Mouse (Mus musculus) frontal cortex, postnatal 14 days (tissue): ENCODE measurements around the gene Osbpl3.
A peak's percentile ranks its signal among the peaks of the same experiment; 100 is the strongest.

Experiments used
- DNase-seq, 2 experiments: peaks; one replicate each; pipeline ENCODE4 v3.0.0; 2022; ENCODE audit warnings: low spot score in 2 of 2

Osbpl3 gene

GRCm38 (mm10) chr6:50371501-50372086, 84.4 kb downstream of the Osbpl3 start:
- no peak for DNase-seq

- no peak for DNase-seq
Measured at GRCm38 (mm10) chr6:50368502-50369292, 87.3 kb downstream of the Osbpl3 start.

- DNase-seq: no peak
Measured at GRCm38 (mm10) chr6:50367836-50368235, 88.2 kb downstream of the Osbpl3 start.

- peak in 1 of 2 experiments; percentile 45 for DNase-seq
Measured at GRCm38 (mm10) chr6:50366724-50367123, 89.3 kb downstream of the Osbpl3 start.

GRCm38 (mm10) chr6:50366319-50366718, 89.7 kb downstream of the Osbpl3 start:
- no peak for DNase-seq

GRCm38 (mm10) chr6:50364364-50364763, 91.6 kb downstream of the Osbpl3 start:
- DNase-seq: no peak

GRCm38 (mm10) chr6:50363385-50363784, 92.6 kb downstream of the Osbpl3 start:
- no peak for DNase-seq

- no peak for DNase-seq
Measured at GRCm38 (mm10) chr6:50362704-50363261, 93.2 kb downstream of the Osbpl3 start.

- no peak for DNase-seq
Measured at GRCm38 (mm10) chr6:50362196-50362595, 93.8 kb downstream of the Osbpl3 start.

- DNase-seq: peak; percentile 55
Measured at GRCm38 (mm10) chr6:50358104-50358679, 97.8 kb downstream of the Osbpl3 start.

- no peak for DNase-seq
Measured at GRCm38 (mm10) chr6:50354688-50355660, 101.0 kb downstream of the Osbpl3 start.

- DNase-seq: no peak
Measured at GRCm38 (mm10) chr6:50352812-50353211, 103.2 kb downstream of the Osbpl3 start.

GRCm38 (mm10) chr6:50350911-50351310, 105.1 kb downstream of the Osbpl3 start:
- DNase-seq: no peak

- no peak for DNase-seq
Measured at GRCm38 (mm10) chr6:50348619-50349018, 107.4 kb downstream of the Osbpl3 start.

GRCm38 (mm10) chr6:50346204-50346603, 109.8 kb downstream of the Osbpl3 start:
- no peak for DNase-seq

GRCm38 (mm10) chr6:50340226-50340906, 115.6 kb downstream of the Osbpl3 start:
- DNase-seq: no peak

GRCm38 (mm10) chr6:50337431-50337830, 118.6 kb downstream of the Osbpl3 start:
- no peak for DNase-seq

- no peak for DNase-seq
Measured at GRCm38 (mm10) chr6:50336376-50336775, 119.6 kb downstream of the Osbpl3 start.

GRCm38 (mm10) chr6:50334846-50335821, 120.9 kb downstream of the Osbpl3 start:
- no peak for DNase-seq

- no peak for DNase-seq
Measured at GRCm38 (mm10) chr6:50333346-50333745, 122.7 kb downstream of the Osbpl3 start.
